In the genomic region with DNA sequence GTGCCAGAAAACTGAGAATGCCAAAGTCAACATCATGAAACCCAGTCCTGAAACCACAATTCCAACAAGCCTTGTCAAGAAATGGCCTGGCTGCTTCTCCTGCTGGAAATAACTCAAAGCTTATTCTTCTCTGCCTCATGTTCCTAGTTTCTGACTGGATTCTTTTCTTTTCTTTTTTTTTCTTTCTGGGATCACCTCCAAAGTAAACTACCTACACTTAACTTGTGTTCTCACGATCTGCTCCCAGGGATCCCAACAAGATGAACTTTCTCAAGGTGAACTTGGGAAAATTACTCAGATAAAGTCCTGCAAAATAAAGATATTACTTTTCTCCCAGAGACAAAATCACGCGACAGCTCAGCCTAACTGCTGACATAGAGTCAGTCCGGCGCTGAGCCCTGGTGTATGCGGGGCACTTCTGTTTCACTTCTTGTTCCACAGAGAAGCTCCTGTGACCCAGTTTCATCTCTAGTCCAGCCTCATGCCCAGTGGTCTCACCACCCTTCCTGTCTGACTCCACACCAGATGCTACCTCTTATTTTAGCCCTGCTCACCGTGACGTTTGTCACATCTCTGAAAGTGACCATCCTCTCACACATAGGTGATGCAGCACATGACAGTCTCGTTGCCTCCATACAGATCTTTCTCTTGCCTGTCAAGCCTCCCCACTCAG, we compare ENCODE assay signal across 9 mouse cellular contexts. TPM values are rescaled to one million over a fixed set of nuclear protein-coding genes. Genes with fewer than 3 reads are reported as not detected.
DNase-seq lines count a peak whose midpoint lies in the region; ATAC-seq and TF ChIP-seq lines count a peak whose summit lies in the region.
"Had no signal": no experiment of that assay in that cellular context is flagged by ENCODE, and none has a peak within 500 bp of the region (broad histone marks: within the 10 kb centered on the region; RNA-seq: fewer than 3 reads in every experiment).

No protein-coding gene starts in this region.

- H3K27me3 ChIP-seq in intestine, embryonic 16.5 days (replicated peaks; ENCODE audit: control insufficient read depth, insufficient read depth, low read length) = no peaks in the 10 kb centered on the region
- H3K27me3 ChIP-seq in intestine, embryonic 15.5 days (replicated peaks) = no peaks in the 10 kb centered on the region
- no peaks in the 10 kb centered on the region for H3K27me3 ChIP-seq in spleen, adult 2 months (ENCODE audit: control insufficient read depth, insufficient read depth, low read length)
- H3K27me3 ChIP-seq in limb, embryonic 15.5 days = no peaks in the 10 kb centered on the region
- no peaks in the 10 kb centered on the region for H3K27me3 ChIP-seq in splenic B cell, adult 2 months (ENCODE audit: control insufficient read depth, insufficient read depth, low read length, poor library complexity, severe bottlenecking)
- H3K27me3 ChIP-seq in kidney, embryonic 15.5 days = no peaks in the 10 kb centered on the region

- peak in 1 of 2 experiments; percentile 39 for DNase-seq in spleen, adult 2 months (ENCODE audit: low read depth in 1 of 2, low spot score in 2 of 2)
- no peak for DNase-seq in spleen, postnatal 4 days (ENCODE audit: low spot score in 2 of 2)
- DNase-seq in splenic B cell, adult 2 months (ENCODE audit: low read depth, low spot score) = peak; percentile 74
- DNase-seq in kidney, postnatal 14 days = no peak

- peak overlapping the region; percentile 35; the same call in 1 of the 2 replicates for H3K27ac ChIP-seq in intestine, embryonic 16.5 days (ENCODE audit: low read length)
- H3K27ac ChIP-seq in intestine, embryonic 15.5 days = no peak overlapping the region
- H3K27ac ChIP-seq in spleen, adult 2 months (ENCODE audit: insufficient read depth, low read length) = peak overlapping the region; percentile 58
- H3K27ac ChIP-seq in limb, embryonic 15.5 days = peak overlapping the region; percentile 60
- H3K27ac ChIP-seq in kidney, embryonic 15.5 days = no peak overlapping the region
- H3K27ac ChIP-seq: hindbrain, embryonic 10.5 days had no signal

- no peak overlapping the region for H3K4me2 ChIP-seq in intestine, embryonic 16.5 days (ENCODE audit: low read depth, low read length)
- H3K4me2 ChIP-seq in intestine, embryonic 15.5 days (replicated peaks) = no peak overlapping the region
- H3K4me2 ChIP-seq in limb, embryonic 15.5 days = no peak overlapping the region
- no peak overlapping the region for H3K4me2 ChIP-seq in kidney, embryonic 15.5 days

- no peaks in the 10 kb centered on the region for H3K9me3 ChIP-seq in intestine, embryonic 16.5 days (ENCODE audit: control insufficient read depth, low read length)
- H3K9me3 ChIP-seq in intestine, embryonic 15.5 days = no peaks in the 10 kb centered on the region
- H3K9me3 ChIP-seq in limb, embryonic 15.5 days = no peaks in the 10 kb centered on the region
- H3K9me3 ChIP-seq in kidney, embryonic 15.5 days (replicated peaks) = no peaks in the 10 kb centered on the region
- H3K9me3 ChIP-seq: hindbrain, embryonic 10.5 days had no signal

- H3K9ac ChIP-seq in intestine, embryonic 16.5 days (ENCODE audit: low read depth, low read length) = no peak overlapping the region
- no peak overlapping the region for H3K9ac ChIP-seq in intestine, embryonic 15.5 days
- H3K9ac ChIP-seq in limb, embryonic 15.5 days = no peak overlapping the region
- no peak overlapping the region for H3K9ac ChIP-seq in kidney, embryonic 15.5 days

- 83% methylated on average over 9 of the region's 9 CpGs for WGBS in intestine, embryonic 16.5 days
- 76% methylated on average over 9 of the region's 9 CpGs for WGBS in intestine, embryonic 15.5 days
- 44% methylated on average over 9 of the region's 9 CpGs for WGBS in spleen, adult 2 months
- WGBS in limb, embryonic 15.5 days = 75% methylated on average over 9 of the region's 9 CpGs
- 76% methylated on average over 9 of the region's 9 CpGs for WGBS in kidney, embryonic 15.5 days

- no peak for TF ChIP-seq POLR2A in spleen, adult 2 months (IDR thresholded peaks at IDR 0.05; ENCODE audit: low read depth, low read length)

- no peaks in the 10 kb centered on the region for H3K36me3 ChIP-seq in intestine, embryonic 16.5 days (ENCODE audit: control insufficient read depth, insufficient read depth, low read length)
- no peaks in the 10 kb centered on the region for H3K36me3 ChIP-seq in intestine, embryonic 15.5 days
- H3K36me3 ChIP-seq in spleen, adult 2 months (ENCODE audit: control insufficient read depth, insufficient read depth, low read length) = no peaks in the 10 kb centered on the region
- no peaks in the 10 kb centered on the region for H3K36me3 ChIP-seq in limb, embryonic 15.5 days
- H3K36me3 ChIP-seq in splenic B cell, adult 2 months (ENCODE audit: control insufficient read depth, insufficient read depth, low read length, poor library complexity, severe bottlenecking) = no peaks in the 10 kb centered on the region; the same call in 1 of the 2 replicates
- H3K36me3 ChIP-seq in kidney, embryonic 15.5 days = no peaks in the 10 kb centered on the region
- H3K36me3 ChIP-seq: hindbrain, embryonic 10.5 days had no signal

- no peak for ATAC-seq in intestine, embryonic 16.5 days
- ATAC-seq in intestine, embryonic 15.5 days = no peak
- ATAC-seq in limb, embryonic 15.5 days (ENCODE audit: insufficient number of reproducible peaks, low FRiP score, low TSS enrichment, low read depth) = no peak
- ATAC-seq in kidney, embryonic 15.5 days (replicated peaks; ENCODE audit: low FRiP score) = no peak

- H3K4me3 ChIP-seq in intestine, embryonic 16.5 days (ENCODE audit: low read length) = no peak overlapping the region
- no peak overlapping the region for H3K4me3 ChIP-seq in intestine, embryonic 15.5 days (replicated peaks)
- H3K4me3 ChIP-seq in spleen, adult 2 months (ENCODE audit: extremely low read depth, insufficient read depth, insufficient read length) = no peak overlapping the region
- H3K4me3 ChIP-seq in limb, embryonic 15.5 days = no peak overlapping the region
- H3K4me3 ChIP-seq in kidney, embryonic 15.5 days (replicated peaks) = no peak overlapping the region
- H3K4me3 ChIP-seq: hindbrain, embryonic 10.5 days had no signal

- no peak for TF ChIP-seq CTCF in spleen, adult 2 months (IDR thresholded peaks at IDR 0.05; ENCODE audit: extremely low read depth, insufficient read depth, insufficient read length, insufficient replicate concordance)

- H3K4me1 ChIP-seq in intestine, embryonic 16.5 days (ENCODE audit: control insufficient read depth, insufficient read depth, low read length) = peaks cover 10% of the 10 kb centered on the region
- H3K4me1 ChIP-seq in intestine, embryonic 15.5 days (replicated peaks) = peaks cover 18% of the 10 kb centered on the region
- H3K4me1 ChIP-seq in spleen, adult 2 months (ENCODE audit: control insufficient read depth, insufficient read depth, insufficient read length) = peaks cover 18% of the 10 kb centered on the region
- H3K4me1 ChIP-seq in limb, embryonic 15.5 days = peaks cover 35% of the 10 kb centered on the region
- H3K4me1 ChIP-seq in kidney, embryonic 15.5 days = peaks cover 20% of the 10 kb centered on the region

RNA-seq across cellular contexts. Expression of a gene that starts 53.0 kb away (rescaled TPM):
- 48.4 and 59.1 TPM in 2 replicates for polyA plus RNA-seq in intestine, embryonic 16.5 days (2015; fragmentation: Nextera tagmentation; extraction: Ambion mirVana)
- 66.8 and 69.9 TPM in 2 replicates for polyA plus RNA-seq in intestine, embryonic 15.5 days (2015; fragmentation: Nextera tagmentation; extraction: Ambion mirVana)
- polyA plus RNA-seq in spleen, adult 2 months (2012; rRNA removed) = 19.9 and 21.3 TPM in 2 replicates
- 62.7 and 63.0 TPM in 2 replicates for polyA plus RNA-seq in limb, embryonic 15.5 days (2015; fragmentation: Nextera tagmentation; extraction: Ambion mirVana)
- polyA plus RNA-seq in kidney, embryonic 15.5 days (2015; fragmentation: Nextera tagmentation; extraction: Ambion mirVana) = 68.5 and 75.9 TPM in 2 replicates

Comparison
In these comparisons a context has a peak if more than half of its experiments do, and no peak if none do; other contexts are left out.
1. H3K27ac ChIP-seq: peak in intestine, embryonic 16.5 days (single experiment), spleen, adult 2 months (single experiment) and limb, embryonic 15.5 days (single experiment); none in intestine, embryonic 15.5 days (single experiment) and kidney, embryonic 15.5 days (single experiment).